Mouse (Mus musculus): ENCODE data around the gene Frrs1. TPM values are rescaled to one million over a fixed set of nuclear protein-coding genes. Genes with fewer than 3 reads are reported as not detected.

Gene Frrs1
- polyA plus RNA-seq, 1 experiment from 2014 or later: 22.7 TPM

DNA sequence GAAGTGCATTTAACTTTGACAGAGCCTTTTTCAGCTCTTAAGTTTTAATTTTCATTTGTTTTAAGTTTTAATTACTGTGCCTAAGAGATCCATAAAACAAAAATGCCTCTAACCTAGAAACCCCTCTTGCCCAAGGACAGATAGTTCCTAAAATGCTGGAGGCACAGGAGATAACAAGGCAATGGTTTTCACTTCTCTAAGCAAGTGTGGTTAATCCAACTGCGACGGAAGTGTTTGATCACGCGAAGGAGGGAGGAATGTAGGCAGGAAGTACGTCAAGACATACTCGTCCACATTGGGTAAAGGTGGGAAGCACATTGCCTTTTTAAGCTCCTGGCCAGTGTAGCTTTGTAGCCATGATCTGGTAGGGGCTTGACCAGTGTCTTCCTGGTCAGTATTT is 1.7 kb upstream of the Frrs1 start:
- 0 out of 2 replicates have a peak overlapping the region, but pooled peaks have one; percentile 41 for H3K27ac ChIP-seq (ENCODE audit: low read depth)
- H3K4me1 ChIP-seq (ENCODE audit: insufficient read depth): peaks cover 30% of the 10 kb centered on the region
- H3K9ac ChIP-seq (replicated peaks): no peak overlapping the region
- H3K36me3 ChIP-seq (replicated peaks; ENCODE audit: insufficient read depth, low read length): no peaks in the 10 kb centered on the region
- H3K4me2 ChIP-seq (ENCODE audit: low read depth, low read length): no peak overlapping the region
- no peaks in the 10 kb centered on the region for H3K27me3 ChIP-seq (ENCODE audit: insufficient read depth, low read length)
- H3K9me3 ChIP-seq (ENCODE audit: low read length): no peaks in the 10 kb centered on the region
- no peak for TF ChIP-seq EP300 (IDR thresholded peaks at IDR 0.05; ENCODE audit: low read depth)
- no peak for TF ChIP-seq CTCF (IDR thresholded peaks at IDR 0.05; ENCODE audit: low read depth)
- DNase-seq: no peak
- no peak for ATAC-seq
- 44% methylated on average over 6 of the region's 6 CpGs for WGBS (ENCODE audit: insufficient replicate concordance)
- no peak overlapping the region for H3K4me3 ChIP-seq (ENCODE audit: low read depth, low read length)

DNA sequence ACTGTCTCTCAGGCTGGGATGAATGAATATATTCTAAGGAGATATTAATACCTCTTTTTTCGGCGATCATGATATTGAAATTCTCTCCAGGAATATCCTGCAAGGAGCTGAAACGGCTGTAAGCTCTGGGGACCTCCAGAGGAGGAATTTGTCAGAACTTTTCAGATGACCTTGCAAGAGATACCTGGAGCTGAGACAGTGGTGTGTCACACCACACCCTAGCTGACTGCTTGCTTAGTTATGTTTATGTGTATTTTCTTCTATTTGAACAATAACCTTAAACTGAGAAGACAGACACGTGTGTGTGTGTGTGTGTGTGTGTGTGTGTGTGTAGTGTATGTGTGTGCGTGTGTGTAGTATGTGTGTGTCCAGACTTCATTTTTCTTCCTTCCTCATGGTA is 488 bp downstream of the Frrs1 start:
- Histone ChIP-seq H3K4me3 (ENCODE audit: low read depth, low read length) (peak overlapping the region; percentile 87), H3K4me2 (ENCODE audit: low read depth, low read length) (peak overlapping the region; percentile 98), H3K4me1 (ENCODE audit: insufficient read depth) (peaks cover 45% of the 10 kb centered on the region), H3K36me3 (replicated peaks; ENCODE audit: insufficient read depth, low read length) (no peaks in the 10 kb centered on the region), H3K27me3 (ENCODE audit: insufficient read depth, low read length) (no peaks in the 10 kb centered on the region), H3K9ac (replicated peaks) (peak overlapping the region; percentile 3; the same call in 1 of the 2 replicates), H3K9me3 (ENCODE audit: low read length) (no peaks in the 10 kb centered on the region), H3K27ac (ENCODE audit: low read depth) (peak overlapping the region; percentile 98)
- 41% methylated on average over 5 of the region's 5 CpGs for WGBS (ENCODE audit: insufficient replicate concordance)
- TF ChIP-seq CTCF (IDR thresholded peaks at IDR 0.05; ENCODE audit: low read depth) (no peak), EP300 (IDR thresholded peaks at IDR 0.05; ENCODE audit: low read depth) (no peak)
- no peak for DNase-seq
- ATAC-seq: peak; percentile 38

DNA sequence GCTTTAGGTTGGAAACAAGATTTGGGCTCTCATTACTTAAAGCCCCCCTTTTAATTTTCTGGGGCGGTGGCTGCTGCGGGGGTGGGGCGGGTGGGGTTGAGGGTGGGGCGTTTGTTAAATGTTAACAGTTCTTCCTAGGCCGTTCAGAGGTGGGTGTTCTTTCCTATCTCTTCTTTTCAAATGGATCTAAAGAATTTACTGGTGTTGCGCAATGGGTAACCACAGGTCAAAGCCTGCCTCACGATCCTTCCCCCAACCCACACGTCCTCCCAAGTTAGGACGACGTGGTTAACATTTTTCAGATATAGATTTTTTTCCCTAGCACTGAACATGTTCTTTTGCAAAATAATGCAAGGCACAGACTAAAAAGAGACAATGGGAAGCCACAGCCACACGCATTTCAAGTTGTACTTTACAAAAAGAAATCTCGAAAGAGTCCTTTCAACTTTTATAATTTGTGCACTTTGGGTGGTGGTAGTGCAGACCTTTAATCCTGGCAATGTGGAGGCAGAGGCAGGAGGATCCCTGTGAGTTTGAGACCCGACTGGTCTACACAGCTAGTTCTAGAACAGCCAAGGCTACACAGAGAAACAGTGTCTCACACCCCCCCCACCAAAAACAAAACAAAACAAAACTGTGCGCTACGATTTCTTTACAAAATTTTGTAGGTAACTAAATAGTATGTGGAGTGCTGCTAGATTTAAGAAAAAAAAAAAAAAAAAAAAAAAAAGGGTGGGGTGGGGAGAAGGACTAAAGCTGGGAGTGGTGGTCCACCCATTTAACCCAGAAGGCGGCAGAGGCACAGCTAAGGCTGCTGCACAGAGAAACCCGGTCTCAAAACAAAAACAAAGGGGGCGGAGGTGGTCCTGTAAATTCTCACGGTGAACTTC is 1.3 kb downstream of the Frrs1 start:
- ATAC-seq: peak; percentile 47
- Histone ChIP-seq H3K9me3 (ENCODE audit: low read length) (no peaks in the 10 kb centered on the region), H3K27me3 (ENCODE audit: insufficient read depth, low read length) (no peaks in the 10 kb centered on the region), H3K4me3 (ENCODE audit: low read depth, low read length) (peak overlapping the region; percentile 87), H3K36me3 (replicated peaks; ENCODE audit: insufficient read depth, low read length) (no peaks in the 10 kb centered on the region), H3K9ac (replicated peaks) (peak overlapping the region; percentile 83), H3K27ac (ENCODE audit: low read depth) (peak overlapping the region; percentile 98), H3K4me2 (ENCODE audit: low read depth, low read length) (peak overlapping the region; percentile 98), H3K4me1 (ENCODE audit: insufficient read depth) (peaks cover 52% of the 10 kb centered on the region)
- TF ChIP-seq EP300 (IDR thresholded peaks at IDR 0.05; ENCODE audit: low read depth): 0 out of 2 replicates have a peak, but pooled peaks have one; percentile 26
- TF ChIP-seq CTCF (IDR thresholded peaks at IDR 0.05; ENCODE audit: low read depth): no peak
- DNase-seq: peak; percentile 48
- 17% methylated on average over 19 of the region's 19 CpGs for WGBS (ENCODE audit: insufficient replicate concordance)

DNA sequence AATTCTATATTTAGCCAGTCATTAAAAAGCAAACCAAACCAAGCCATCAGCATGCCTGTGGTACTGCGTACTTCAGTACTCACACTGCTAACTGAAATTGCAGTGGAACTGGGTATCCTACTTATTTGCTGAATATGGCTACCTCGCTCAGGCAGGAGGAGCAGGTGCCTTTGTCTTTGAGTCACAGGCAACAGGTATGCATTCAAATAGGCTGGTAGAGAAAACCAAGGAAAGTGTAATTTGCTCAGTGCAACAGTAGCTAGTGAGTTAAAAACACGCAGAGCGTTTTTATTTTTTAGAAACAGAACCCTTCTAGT is 1.9 kb downstream of the Frrs1 start:
- Histone ChIP-seq H3K4me2 (ENCODE audit: low read depth, low read length) (peak overlapping the region; percentile 98), H3K4me1 (ENCODE audit: insufficient read depth) (peaks cover 56% of the 10 kb centered on the region), H3K9ac (replicated peaks) (peak overlapping the region; percentile 83), H3K4me3 (ENCODE audit: low read depth, low read length) (peak overlapping the region; percentile 87), H3K27ac (ENCODE audit: low read depth) (peak overlapping the region; percentile 98), H3K9me3 (ENCODE audit: low read length) (no peaks in the 10 kb centered on the region), H3K27me3 (ENCODE audit: insufficient read depth, low read length) (no peaks in the 10 kb centered on the region), H3K36me3 (replicated peaks; ENCODE audit: insufficient read depth, low read length) (no peaks in the 10 kb centered on the region)
- DNase-seq (no peak), ATAC-seq (no peak)
- TF ChIP-seq EP300 (IDR thresholded peaks at IDR 0.05; ENCODE audit: low read depth) (no peak), CTCF (IDR thresholded peaks at IDR 0.05; ENCODE audit: low read depth) (no peak)
- WGBS (ENCODE audit: insufficient replicate concordance): 2% methylated on average over 4 of the region's 4 CpGs

DNA sequence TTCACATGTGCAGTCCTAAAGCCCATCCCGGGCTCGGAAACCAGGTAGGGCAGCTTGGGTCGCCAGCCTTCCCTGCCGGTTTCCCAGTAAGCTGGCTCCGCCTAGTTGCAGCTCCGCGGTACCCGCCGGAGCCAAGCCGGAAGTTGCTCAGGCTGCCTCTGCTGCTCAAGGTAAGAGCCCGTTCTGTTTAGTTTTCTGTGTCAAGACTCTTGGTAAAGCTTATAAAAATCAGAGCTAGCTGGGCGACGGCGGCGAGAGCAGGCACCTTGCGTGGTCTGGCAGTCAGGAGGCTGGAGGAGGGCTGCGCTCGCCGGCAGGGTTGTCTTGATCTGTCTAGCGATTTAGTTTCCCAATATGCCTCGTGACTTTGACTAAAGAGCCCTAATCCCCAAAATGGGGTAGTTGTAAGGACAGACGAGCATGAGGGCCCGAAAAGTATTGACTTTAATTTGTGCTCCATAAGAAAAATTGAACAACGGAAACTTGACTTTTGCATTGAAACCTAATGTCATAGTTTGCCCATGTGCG is 2.3 kb downstream of the Frrs1 start:
- Histone ChIP-seq H3K4me1 (ENCODE audit: insufficient read depth) (peaks cover 56% of the 10 kb centered on the region), H3K4me2 (ENCODE audit: low read depth, low read length) (peak overlapping the region; percentile 98), H3K4me3 (ENCODE audit: low read depth, low read length) (peak overlapping the region; percentile 87), H3K27me3 (ENCODE audit: insufficient read depth, low read length) (no peaks in the 10 kb centered on the region), H3K9me3 (ENCODE audit: low read length) (no peaks in the 10 kb centered on the region), H3K27ac (ENCODE audit: low read depth) (peak overlapping the region; percentile 98), H3K9ac (replicated peaks) (peak overlapping the region; percentile 83), H3K36me3 (replicated peaks; ENCODE audit: insufficient read depth, low read length) (peaks cover 2% of the 10 kb centered on the region)
- under 1% methylated on average over 25 of the region's 25 CpGs for WGBS (ENCODE audit: insufficient replicate concordance)
- DNase-seq: peak; percentile 82
- TF ChIP-seq CTCF (IDR thresholded peaks at IDR 0.05; ENCODE audit: low read depth) (peak; percentile 35; the same call in 1 of the 2 replicates), EP300 (IDR thresholded peaks at IDR 0.05; ENCODE audit: low read depth) (no peak)
- ATAC-seq: peak; percentile 56

DNA sequence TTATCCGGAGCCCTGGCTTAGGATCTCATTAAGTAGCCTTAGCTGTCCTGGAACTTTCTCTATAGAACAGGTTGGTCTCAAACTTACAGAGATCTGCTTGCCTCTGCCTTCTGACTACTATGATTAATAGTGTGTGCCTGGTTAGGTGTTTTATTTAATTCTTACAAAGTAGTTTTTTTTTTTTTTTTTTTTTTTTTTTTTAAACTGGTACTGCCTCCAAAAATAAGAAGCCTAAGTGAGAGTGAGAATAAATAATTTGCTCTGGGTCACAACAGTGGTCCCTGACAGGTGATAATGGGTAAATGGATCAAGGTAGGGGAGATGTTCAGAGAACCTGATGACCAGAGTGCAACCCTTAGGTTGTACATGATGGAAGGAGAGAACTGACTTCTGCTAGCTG is 3.4 kb downstream of the Frrs1 start:
- peak overlapping the region; percentile 87 for H3K4me3 ChIP-seq (ENCODE audit: low read depth, low read length)
- no peaks in the 10 kb centered on the region for H3K27me3 ChIP-seq (ENCODE audit: insufficient read depth, low read length)
- H3K9ac ChIP-seq (replicated peaks): 0 out of 2 replicates have a peak overlapping the region, but pooled peaks have one; percentile 31
- peaks cover 11% of the 10 kb centered on the region for H3K36me3 ChIP-seq (replicated peaks; ENCODE audit: insufficient read depth, low read length)
- H3K4me2 ChIP-seq (ENCODE audit: low read depth, low read length): peak overlapping the region; percentile 98
- DNase-seq: no peak
- peaks cover 55% of the 10 kb centered on the region for H3K4me1 ChIP-seq (ENCODE audit: insufficient read depth)
- ATAC-seq: no peak
- no peaks in the 10 kb centered on the region for H3K9me3 ChIP-seq (ENCODE audit: low read length)
- no peak overlapping the region for H3K27ac ChIP-seq (ENCODE audit: low read depth)
- 41% methylated on average over 1 of the region's 1 CpGs for WGBS (ENCODE audit: insufficient replicate concordance)
- TF ChIP-seq EP300 (IDR thresholded peaks at IDR 0.05; ENCODE audit: low read depth): no peak
- TF ChIP-seq CTCF (IDR thresholded peaks at IDR 0.05; ENCODE audit: low read depth): no peak

All from liver, postnatal 0 days (tissue).